Mouse (Mus musculus) liver, embryonic 14.5 days (tissue): ENCODE data around the gene H2-Q1.

ENCODE experiments used
- CTCF ChIP-seq: IDR thresholded peaks from 2 replicates; pipeline ENCODE4 v1.5.1; 2016; ENCODE audit warnings: antibody characterized with exemption, low read depth, control low read depth
- EP300 ChIP-seq: IDR thresholded peaks from 2 replicates; pipeline ENCODE4 v1.6.1; 2016; ENCODE audit warnings: antibody characterized with exemption, low read depth

GRCm38 (mm10) chr17:35342711-35343476 lies 22.7 kb downstream of the H2-Q1 start:
- no peak for TF ChIP-seq CTCF
- no peak for TF ChIP-seq EP300
